Mouse (Mus musculus) MEL (cell line): ENCODE measurements around the gene Slc44a3. TPM values are rescaled to one million over a fixed set of nuclear protein-coding genes. Genes with fewer than 3 reads are reported as not detected.

Source experiments
- DNase-seq: peaks from one replicate; pipeline ENCODE4 v3.0.0; 2011; ENCODE audit warnings: low read depth, low spot score
- H3K27ac ChIP-seq: 2 replicates; pipeline ENCODE4 v1.5.1; 2012; ENCODE audit warnings: low read depth, mild to moderate bottlenecking, control low read depth, low read length, moderate library complexity; ENCODE audit not compliant: control insufficient read depth
- H3K27me3 ChIP-seq, 2 experiments: fragments of 150-350 bp in 1 of 2; sonication (generic) in 1 of 2; 2 replicates each; pipeline ENCODE4 v1.6.1; 2012; ENCODE audit warnings: low read length in 2 of 2, mild to moderate bottlenecking in 2 of 2, improper control_type of control experiment in 1 of 2, moderate library complexity in 1 of 2; ENCODE audit not compliant: insufficient read depth in 2 of 2, control insufficient read depth in 1 of 2
- H3K36me3 ChIP-seq, 2 experiments: 2 replicates each; pipeline ENCODE4 v1.6.1; 2012 to 2014; ENCODE audit warnings: low read length in 2 of 2, improper control_type of control experiment in 1 of 2, inconsistent platforms in 1 of 2, mild to moderate bottlenecking in 1 of 2; ENCODE audit not compliant: insufficient read depth in 2 of 2, control insufficient read depth in 1 of 2
- H3K4me1 ChIP-seq, 2 experiments: fragments of 150-350 bp in 1 of 2; sonication (generic) in 1 of 2; 2 replicates each; pipeline ENCODE4 v1.6.1; 2012; ENCODE audit warnings: low read length in 2 of 2, improper control_type of control experiment in 1 of 2, mild to moderate bottlenecking in 1 of 2; ENCODE audit not compliant: insufficient read depth in 2 of 2, control insufficient read depth in 1 of 2
- H3K4me3 ChIP-seq, 2 experiments: fragments of 150-350 bp in 1 of 2; sonication (generic) in 1 of 2; 2 replicates each; pipeline ENCODE4 v1.5.1; 2012; ENCODE audit warnings: low read depth in 2 of 2, low read length in 2 of 2, mild to moderate bottlenecking in 2 of 2, moderate library complexity in 2 of 2, control low read depth in 1 of 2, improper control_type of control experiment in 1 of 2; ENCODE audit not compliant: control insufficient read depth in 1 of 2, insufficient read depth in 1 of 2
- H3K79me2 ChIP-seq: 2 replicates; pipeline ENCODE4 v1.6.1; 2012; ENCODE audit warnings: mild to moderate bottlenecking, low read length, moderate library complexity; ENCODE audit not compliant: control insufficient read depth, poor library complexity, insufficient read depth
- H3K9ac ChIP-seq: 2 replicates; pipeline ENCODE4 v1.6.1; 2012; ENCODE audit warnings: low read depth, mild to moderate bottlenecking, control low read depth, low read length, moderate library complexity; ENCODE audit not compliant: control insufficient read depth, poor library complexity, severe bottlenecking
- H3K9me3 ChIP-seq: fragments of 150-350 bp; sonication (generic); replicated peaks from 2 replicates; pipeline ENCODE4 v1.6.1; 2012; ENCODE audit warnings: mild to moderate bottlenecking, low read length, improper control_type of control experiment, moderate library complexity; ENCODE audit not compliant: insufficient read depth
- CHD2 ChIP-seq: IDR thresholded peaks from 2 replicates; pipeline ENCODE4 v1.6.1; 2011; ENCODE audit warnings: low read length, improper control_type of control experiment
- E2F4 ChIP-seq: IDR thresholded peaks from 2 replicates; pipeline ENCODE4 v1.6.1; 2011; ENCODE audit warnings: low read depth, low read length, improper control_type of control experiment, borderline replicate concordance
- ELF1 ChIP-seq: IDR thresholded peaks from 2 replicates; pipeline ENCODE4 v1.6.1; 2014; ENCODE audit warnings: low read depth, mild to moderate bottlenecking, inconsistent platforms, low read length, improper control_type of control experiment, moderate library complexity
- EP300 ChIP-seq, 2 experiments: IDR thresholded peaks; 2 replicates each; pipeline ENCODE4 v1.6.1; 2011; ENCODE audit warnings: improper control_type of control experiment in 2 of 2, low read length in 2 of 2, low read depth in 1 of 2, mild to moderate bottlenecking in 1 of 2
- ETS1 ChIP-seq: IDR thresholded peaks from 2 replicates; pipeline ENCODE4 v1.6.1; 2012; ENCODE audit warnings: low read depth, mild to moderate bottlenecking, inconsistent platforms, low read length, improper control_type of control experiment, moderate library complexity
- GATA1 ChIP-seq: IDR thresholded peaks from 2 replicates; pipeline ENCODE4 v1.6.1; 2011; ENCODE audit warnings: low read depth, low read length, improper control_type of control experiment
- MEF2A ChIP-seq: IDR thresholded peaks from 2 replicates; pipeline ENCODE4 v1.6.1; 2014; ENCODE audit warnings: low read depth, mild to moderate bottlenecking, inconsistent platforms, low read length, improper control_type of control experiment; ENCODE audit not compliant: poor library complexity, insufficient replicate concordance, severe bottlenecking; ENCODE audit errors: extremely low read depth
- MXI1 ChIP-seq: IDR thresholded peaks from 2 replicates; pipeline ENCODE4 v1.6.1; 2011; ENCODE audit warnings: mild to moderate bottlenecking, low read depth, low read length, improper control_type of control experiment
- MYC ChIP-seq: IDR thresholded peaks from 2 replicates; pipeline ENCODE4 v1.6.1; 2011; ENCODE audit warnings: low read depth, mild to moderate bottlenecking, low read length, improper control_type of control experiment, moderate library complexity
- NELFE ChIP-seq: IDR thresholded peaks from 2 replicates; pipeline ENCODE4 v1.6.1; 2011; ENCODE audit warnings: low read depth, low read length, improper control_type of control experiment
- NRF1 ChIP-seq: IDR thresholded peaks from 2 replicates; pipeline ENCODE4 v1.6.1; 2014; ENCODE audit warnings: low read depth, mild to moderate bottlenecking, inconsistent platforms, low read length, improper control_type of control experiment, moderate library complexity; ENCODE audit not compliant: poor library complexity, insufficient read depth, severe bottlenecking
- POLR2AphosphoS5 ChIP-seq: IDR thresholded peaks from 2 replicates; pipeline ENCODE4 v1.6.1; 2012; ENCODE audit warnings: low read depth, borderline replicate concordance, mild to moderate bottlenecking, inconsistent platforms, low read length, moderate library complexity, mixed read lengths
- SIN3A ChIP-seq: IDR thresholded peaks from 2 replicates; pipeline ENCODE4 v1.6.1; 2012; ENCODE audit warnings: low read length, improper control_type of control experiment, inconsistent platforms
- SMC3 ChIP-seq: IDR thresholded peaks from 2 replicates; pipeline ENCODE4 v1.6.1; 2011; ENCODE audit warnings: low read depth, low read length, improper control_type of control experiment
- TAL1 ChIP-seq: IDR thresholded peaks from 2 replicates; pipeline ENCODE4 v1.6.1; 2012; ENCODE audit warnings: mild to moderate bottlenecking, inconsistent platforms, low read length, moderate library complexity, mixed read lengths
- TBP ChIP-seq: IDR thresholded peaks from 2 replicates; pipeline ENCODE4 v1.8.0; 2011; ENCODE audit warnings: low read depth, low read length, improper control_type of control experiment
- USF2 ChIP-seq, 2 experiments: IDR thresholded peaks; 2 replicates each; pipeline ENCODE4 v1.6.1; 2011 to 2012; ENCODE audit warnings: improper control_type of control experiment in 2 of 2, low read length in 2 of 2, borderline replicate concordance in 1 of 2, inconsistent platforms in 1 of 2, low read depth in 1 of 2, mild to moderate bottlenecking in 1 of 2; ENCODE audit not compliant: insufficient read depth in 1 of 2
- ZNF384 ChIP-seq: IDR thresholded peaks from 2 replicates; pipeline ENCODE4 v1.6.1; 2012; ENCODE audit warnings: low read depth, mild to moderate bottlenecking, inconsistent platforms, low read length, improper control_type of control experiment
- polyA plus RNA-seq, 2 experiments: library from polyadenylated mRNA; stranded (reverse) in 1 of 2; unstranded in 1 of 2; fragments of >175 nt in 1 of 2; fragments of >200 nt in 1 of 2; gene quantifications; 2 replicates each; pipeline versions ENCODE4 v1.2.1 to v1.2.4; 2012; ENCODE audit warnings: low replicate concordance in 2 of 2, low read depth in 1 of 2; ENCODE audit not compliant: insufficient read length in 2 of 2, insufficient read depth in 1 of 2, missing spikeins in 1 of 2
- total RNA-seq: library from RNA; depleted of rRNA; stranded (reverse); fragments of 300-350 nt; gene quantifications from 2 replicates; pipeline ENCODE4 v1.2.3, GENCODE M21; 2012

Gene Slc44a3
- total and polyA plus RNA-seq, 3 experiments = 0.08 to 0.11 TPM; not detected in 1

DNA sequence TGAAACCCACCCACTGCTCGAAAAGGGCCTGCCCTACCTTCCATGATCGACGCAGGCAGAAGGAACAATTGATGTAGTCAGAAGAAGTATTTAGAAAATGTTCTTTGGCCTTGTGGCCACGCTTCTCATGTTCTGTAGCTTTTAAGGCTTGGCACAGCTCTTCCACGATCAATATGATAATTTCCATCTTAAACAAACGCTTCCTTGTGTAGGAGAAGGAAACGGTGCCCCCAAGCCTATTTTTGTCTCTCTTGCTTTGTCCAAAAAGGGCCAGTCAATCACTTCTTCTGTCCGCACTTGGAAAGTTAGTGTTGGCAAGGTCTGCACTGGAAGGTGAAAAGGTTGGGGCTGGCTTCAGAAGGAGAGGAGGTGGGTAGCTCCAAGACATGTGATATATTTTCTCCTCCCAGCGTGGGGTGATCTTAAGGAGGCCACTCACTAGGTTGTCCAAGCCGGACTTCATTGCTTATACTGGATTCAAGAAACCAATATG lies 10.5 kb downstream of the Slc44a3 start:
- no peak overlapping the region for H3K4me3 ChIP-seq
- no peak overlapping the region for H3K27ac ChIP-seq
- no peaks in the 10 kb centered on the region for H3K79me2 ChIP-seq
- DNase-seq = no peak
- H3K27me3 ChIP-seq = no peaks in the 10 kb centered on the region
- no peaks in the 10 kb centered on the region for H3K9me3 ChIP-seq
- H3K9ac ChIP-seq = no peak overlapping the region
- no peaks in the 10 kb centered on the region for H3K36me3 ChIP-seq
- no peak for TF ChIP-seq E2F4
- TF ChIP-seq EP300 (IDR thresholded peaks at IDR 0.05; ENCODE audit: low read depth in 1 of 2, low read length in 2 of 2) = no peak
- TF ChIP-seq SMC3 = no peak
- TF ChIP-seq TAL1 = no peak
- TF ChIP-seq POLR2AphosphoS5 = no peak
- TF ChIP-seq CHD2 = no peak
- TF ChIP-seq NRF1 = no peak
- no peak for TF ChIP-seq SIN3A
- no peak for TF ChIP-seq GATA1
- no peak for TF ChIP-seq USF2 (IDR thresholded peaks at IDR 0.05; ENCODE audit: borderline replicate concordance in 1 of 2, insufficient read depth in 1 of 2, low read depth in 1 of 2, low read length in 2 of 2)
- TF ChIP-seq ZNF384 = no peak
- no peak for TF ChIP-seq NELFE
- TF ChIP-seq TBP = no peak
- no peak for TF ChIP-seq ELF1
- TF ChIP-seq MYC = no peak
- TF ChIP-seq MXI1 = no peak
- TF ChIP-seq ETS1 = no peak
- no peaks in the 10 kb centered on the region for H3K4me1 ChIP-seq

DNA sequence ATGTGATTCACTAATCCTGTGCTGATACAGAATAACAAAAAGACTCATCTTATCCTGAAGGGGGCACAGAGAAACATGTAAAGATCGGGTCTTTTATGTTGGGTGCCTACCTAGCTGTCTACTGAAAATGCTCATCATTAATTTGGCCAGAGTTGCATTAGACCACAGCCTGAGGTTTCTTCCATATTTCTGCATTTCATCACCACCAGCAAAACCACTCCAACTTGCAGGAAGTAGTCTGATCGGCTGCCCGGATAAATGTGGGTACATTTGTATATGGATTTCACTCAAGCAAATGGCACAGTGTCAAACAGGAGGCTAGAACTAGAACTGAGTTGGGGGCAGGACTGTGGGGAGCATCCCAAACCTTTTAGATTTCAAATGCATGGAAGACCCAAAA lies 11.1 kb downstream of the Slc44a3 start:
- H3K27ac ChIP-seq = no peak overlapping the region
- no peak for TF ChIP-seq MEF2A
- TF ChIP-seq, all 39 proteins: peak for 0
- no peaks in the 10 kb centered on the region for H3K36me3 ChIP-seq
- no peaks in the 10 kb centered on the region for H3K27me3 ChIP-seq
- H3K4me1 ChIP-seq = no peaks in the 10 kb centered on the region
- H3K4me3 ChIP-seq = no peak overlapping the region
- no peak overlapping the region for H3K9ac ChIP-seq
- no peak for DNase-seq
- H3K79me2 ChIP-seq = no peaks in the 10 kb centered on the region
- no peaks in the 10 kb centered on the region for H3K9me3 ChIP-seq
